Mouse (Mus musculus) adrenal gland, adult 18-20 months (tissue): ENCODE measurements around the gene Il31ra. TPM values are rescaled to one million over a fixed set of nuclear protein-coding genes. Genes with fewer than 3 reads are reported as not detected.
A peak's percentile ranks its signal among the peaks of the same experiment; 100 is the strongest.

Experiments used
- DNase-seq, 2 experiments: peaks; one replicate each; pipeline ENCODE4 v3.0.0; 2021 to 2022; ENCODE audit warnings: low spot score in 2 of 2
- total RNA-seq, 2 experiments: library from RNA; stranded (reverse); gene quantifications; 1 replicate in 1 of 2; 2 replicates in 1 of 2; pipeline ENCODE4 v1.2.3; 2021

The Il31ra gene
- total RNA-seq, 2 experiments from 2014 or later: 0.33 to 0.70 TPM

GRCm38 (mm10) chr13:112509465-112509864 is 84.7 kb downstream of the Il31ra start:
- DNase-seq: peak; percentile 49 to 65

GRCm38 (mm10) chr13:112508487-112508886 is 85.7 kb downstream of the Il31ra start:
- no peak for DNase-seq

DNA sequence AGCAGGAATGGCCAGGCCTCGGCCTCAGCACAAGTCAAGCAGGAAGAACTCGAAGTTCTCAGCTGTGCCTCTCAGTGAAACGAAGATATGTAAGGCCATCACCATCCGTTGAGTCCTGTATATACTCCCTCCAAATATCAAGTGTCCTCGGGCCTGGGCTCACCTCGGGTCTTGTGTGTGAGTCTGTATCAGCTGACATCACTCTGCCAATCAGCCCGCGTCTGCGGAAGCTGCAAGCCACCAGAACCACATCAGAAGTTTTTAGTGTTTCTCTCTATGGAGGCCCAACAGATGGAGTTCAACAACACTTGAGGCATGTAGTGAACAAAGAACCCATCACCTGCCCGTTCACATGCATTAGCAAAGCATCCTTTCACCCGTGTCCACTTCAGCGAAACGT is 86.5 kb downstream of the Il31ra start:
- DNase-seq: no peak

- no peak for DNase-seq
These were observed 87.4 kb downstream of the Il31ra start for GRCm38 (mm10) chr13:112506766-112507165.

GRCm38 (mm10) chr13:112505436-112505835 is 88.7 kb downstream of the Il31ra start:
- no peak for DNase-seq

GRCm38 (mm10) chr13:112503846-112504245 is 90.3 kb downstream of the Il31ra start:
- DNase-seq: no peak

GRCm38 (mm10) chr13:112500466-112500865 is 93.7 kb downstream of the Il31ra start:
- DNase-seq: no peak

GRCm38 (mm10) chr13:112500027-112500426 is 94.1 kb downstream of the Il31ra start:
- DNase-seq: no peak

DNA sequence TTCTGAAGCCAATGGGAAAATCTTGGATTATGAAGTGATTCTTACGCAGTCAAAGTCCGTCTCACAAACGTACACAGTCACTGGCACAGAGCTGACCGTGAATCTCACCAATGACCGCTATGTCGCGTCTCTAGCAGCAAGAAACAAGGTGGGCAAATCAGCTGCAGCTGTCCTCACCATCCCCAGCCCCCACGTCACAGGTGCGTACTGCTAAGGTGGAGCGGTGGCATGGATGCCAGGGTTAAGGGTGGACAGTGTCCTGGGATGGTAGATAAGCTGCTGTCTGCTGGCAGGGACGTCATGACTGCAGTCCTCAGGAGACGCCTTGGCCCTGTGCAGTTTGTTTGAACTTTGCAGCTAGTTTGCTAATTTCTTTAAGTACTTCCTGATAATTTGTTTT is 99.6 kb downstream of the Il31ra start:
- DNase-seq: no peak

DNA sequence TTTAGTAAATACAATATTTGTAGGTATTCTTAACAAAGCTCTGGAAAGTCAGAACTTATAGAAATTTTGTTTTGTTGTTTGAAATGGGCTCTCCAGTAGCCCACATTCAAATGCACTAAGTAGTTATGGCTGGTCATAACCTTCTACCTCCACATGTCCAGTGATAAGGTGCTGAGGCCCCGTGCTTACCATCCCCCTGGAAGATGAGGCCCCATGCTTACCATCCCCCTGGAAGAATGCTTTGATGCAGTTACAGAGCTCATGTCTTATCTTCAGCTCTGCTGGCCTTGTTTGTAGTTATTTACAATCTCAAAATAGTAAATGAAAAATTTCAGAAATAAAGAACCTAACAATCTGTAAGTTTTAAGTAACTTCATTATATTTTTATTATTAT is 101.9 kb downstream of the Il31ra start:
- no peak for DNase-seq

GRCm38 (mm10) chr13:112491636-112492284 is 102.4 kb downstream of the Il31ra start:
- no peak for DNase-seq

- DNase-seq: no peak
These were observed 104.1 kb downstream of the Il31ra start for GRCm38 (mm10) chr13:112490036-112490435.

GRCm38 (mm10) chr13:112486676-112487075 is 107.5 kb downstream of the Il31ra start:
- no peak for DNase-seq

DNA sequence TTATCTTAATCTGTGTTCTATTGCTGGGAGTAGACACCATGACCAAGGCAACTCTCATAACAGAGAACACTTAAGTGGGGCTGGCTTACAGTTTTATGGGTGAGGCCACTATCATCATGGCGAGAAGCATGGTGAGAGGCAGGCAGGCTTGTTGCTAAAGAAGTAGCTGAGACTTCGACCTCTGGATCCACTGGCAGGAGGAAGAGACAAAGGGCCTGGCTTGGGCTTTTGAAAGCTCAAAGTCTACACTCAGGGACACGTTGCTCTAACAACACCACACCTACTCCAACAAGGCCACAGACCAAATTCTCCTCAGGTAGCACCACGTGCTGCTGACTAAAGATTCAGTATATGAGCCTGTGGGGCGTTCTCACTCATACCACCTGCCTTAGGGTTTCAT is 107.9 kb downstream of the Il31ra start:
- no peak for DNase-seq

- no peak for DNase-seq
These were observed 111.1 kb downstream of the Il31ra start for GRCm38 (mm10) chr13:112483015-112483414.

DNA sequence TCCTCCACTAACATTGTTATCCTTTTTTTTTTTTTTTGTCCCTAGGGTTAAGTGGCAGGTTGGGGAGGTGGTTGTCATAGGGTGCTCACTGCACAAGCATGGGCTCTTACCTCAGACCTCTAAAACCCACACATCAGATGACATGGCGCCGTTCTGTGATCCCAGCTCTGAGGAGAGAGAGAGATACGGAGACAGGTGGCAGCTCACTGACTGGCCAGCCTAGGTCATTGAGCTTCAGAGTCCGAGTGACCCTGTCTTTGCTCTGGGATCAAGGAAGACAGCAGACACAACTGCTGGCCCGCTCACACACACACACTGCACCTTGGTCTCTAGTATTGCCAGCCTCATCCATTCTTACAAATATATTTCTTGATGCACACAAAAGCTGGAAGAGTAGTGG is 111.6 kb downstream of the Il31ra start:
- no peak for DNase-seq

DNA sequence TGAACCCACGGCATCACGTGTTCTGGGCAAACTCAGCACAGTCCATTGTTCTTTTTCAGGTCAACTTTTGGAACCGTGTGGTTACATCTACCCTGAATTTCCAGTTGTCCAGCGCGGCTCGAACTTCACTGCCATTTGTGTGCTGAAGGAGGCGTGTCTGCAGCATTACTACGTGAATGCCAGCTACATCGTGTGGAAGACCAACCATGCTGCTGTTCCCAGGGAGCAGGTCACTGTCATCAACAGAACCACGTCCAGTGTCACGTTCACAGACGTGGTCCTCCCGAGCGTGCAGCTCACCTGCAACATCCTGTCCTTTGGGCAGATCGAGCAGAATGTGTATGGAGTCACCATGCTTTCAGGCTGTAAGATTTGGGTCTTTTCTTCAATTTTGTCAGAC is 114.2 kb downstream of the Il31ra start:
- no peak for DNase-seq

DNA sequence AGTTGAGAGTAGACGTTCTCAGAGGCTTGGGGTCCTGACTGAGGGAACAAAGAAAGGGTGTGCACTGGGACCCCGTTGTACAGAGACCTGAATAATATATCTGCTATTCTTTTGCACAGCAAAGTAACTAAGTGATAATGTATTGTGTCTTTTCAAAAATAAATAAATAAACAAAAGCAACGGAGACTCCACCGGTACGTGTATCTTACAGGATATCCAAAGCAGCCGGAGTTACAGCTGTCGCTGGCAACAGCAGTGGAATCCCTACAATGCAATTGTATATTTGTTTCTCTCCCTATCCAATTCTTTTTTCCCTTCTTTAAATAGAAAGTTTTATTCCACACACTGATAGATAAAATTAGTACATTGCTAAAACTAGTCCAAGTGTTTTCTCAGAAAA is 115.1 kb downstream of the Il31ra start:
- DNase-seq: no peak

DNA sequence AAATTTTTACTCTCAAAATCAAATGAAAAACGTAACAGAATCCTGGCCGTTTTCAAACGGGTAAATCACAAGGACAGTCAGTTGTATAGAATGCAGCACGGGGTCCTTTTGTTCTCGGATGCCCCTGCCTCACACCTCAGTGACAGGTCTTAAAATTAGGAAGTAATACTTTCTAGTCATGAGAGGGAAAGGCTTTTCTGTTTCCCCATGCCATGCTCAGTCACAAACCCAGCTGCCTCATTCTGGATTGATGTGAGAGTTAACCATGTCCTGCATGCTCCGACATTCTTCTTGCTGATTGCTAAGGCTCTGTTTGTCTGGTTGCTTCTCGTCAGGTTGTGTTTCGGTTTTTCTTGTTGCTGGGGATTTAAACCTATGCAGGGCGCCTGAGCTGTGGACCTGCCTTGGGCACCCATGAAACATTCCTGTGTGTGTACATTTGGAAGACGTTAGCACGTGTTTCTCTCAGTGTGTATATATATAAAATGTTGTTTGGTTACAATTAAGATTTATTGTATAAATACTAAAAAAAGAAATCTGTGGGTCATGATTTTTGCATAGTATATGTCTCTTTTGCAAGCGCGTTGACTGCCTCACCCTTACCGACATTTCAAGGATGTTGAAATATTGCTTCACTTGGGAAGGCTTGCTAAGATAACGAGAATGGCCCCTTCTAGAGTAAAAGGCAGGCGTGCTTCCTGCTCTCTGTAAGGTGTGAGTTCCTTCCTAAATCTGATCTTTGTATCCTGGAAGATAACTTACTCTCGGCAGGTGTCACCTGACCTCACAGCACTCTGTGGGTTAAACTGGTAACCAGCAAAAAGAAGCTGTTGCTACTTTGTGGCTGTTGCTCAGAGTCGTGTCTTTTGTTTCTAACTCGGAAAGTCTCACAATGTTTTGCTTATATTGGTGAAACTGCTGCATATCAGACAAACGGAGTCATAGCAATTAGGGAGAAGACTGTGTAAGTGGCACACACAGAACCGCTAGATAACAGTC is 120.1 kb downstream of the Il31ra start:
- no peak for DNase-seq

DNA sequence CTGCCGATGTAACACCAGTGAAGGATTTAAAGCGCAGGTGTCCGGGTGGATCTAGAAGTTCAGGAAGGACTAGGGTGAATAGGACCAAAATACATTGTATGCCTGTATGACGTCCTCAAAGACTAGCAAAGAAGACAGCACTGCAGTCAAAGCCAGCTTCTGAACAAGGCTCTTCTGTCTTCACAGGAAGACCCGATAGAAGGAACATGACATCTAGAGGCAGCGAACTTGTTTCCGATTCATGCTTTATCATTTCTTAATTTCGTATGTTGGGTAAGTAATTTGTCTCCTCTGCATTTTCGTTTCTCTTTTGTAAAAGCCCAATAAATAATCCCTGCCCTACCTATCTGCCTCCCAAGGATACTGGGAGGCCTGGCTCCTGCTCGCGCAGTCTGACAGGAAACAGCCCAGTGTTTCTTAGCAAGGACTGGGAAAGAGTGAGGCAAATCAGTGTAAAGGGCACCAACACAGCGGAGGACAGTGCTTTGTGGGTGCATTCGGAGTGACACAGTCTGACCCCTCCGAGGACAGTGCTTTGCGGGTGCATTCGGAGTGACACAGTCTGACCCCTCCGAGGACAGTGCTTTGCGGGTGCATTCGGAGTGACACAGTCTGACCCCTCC is 121.6 kb downstream of the Il31ra start:
- DNase-seq: no peak

- no peak for DNase-seq
These were observed 123.0 kb downstream of the Il31ra start for GRCm38 (mm10) chr13:112471201-112471600.
